Mouse (Mus musculus) lung, postnatal 10 days (tissue): ENCODE measurements around the gene Cdk5rap1.

Experiments
- DNase-seq: peaks from one replicate; pipeline ENCODE4 v3.0.0; 2021

Gene Cdk5rap1

GRCm38 (mm10) chr2:154372842-154373500 lies at the start of gene Cdk5rap1:
TSS of gene Cdk5rap1 (minus strand) at chr2:154373010.
- no peak for DNase-seq

- no peak for DNase-seq
These were observed 49.4 kb upstream of the Cdk5rap1 start for GRCm38 (mm10) chr2:154422181-154422580.

- no peak for DNase-seq
These were observed 48.3 kb upstream of the Cdk5rap1 start for GRCm38 (mm10) chr2:154420942-154421731.

GRCm38 (mm10) chr2:154419631-154420515 lies 47.1 kb upstream of the Cdk5rap1 start:
- peak; percentile 18 for DNase-seq

DNA sequence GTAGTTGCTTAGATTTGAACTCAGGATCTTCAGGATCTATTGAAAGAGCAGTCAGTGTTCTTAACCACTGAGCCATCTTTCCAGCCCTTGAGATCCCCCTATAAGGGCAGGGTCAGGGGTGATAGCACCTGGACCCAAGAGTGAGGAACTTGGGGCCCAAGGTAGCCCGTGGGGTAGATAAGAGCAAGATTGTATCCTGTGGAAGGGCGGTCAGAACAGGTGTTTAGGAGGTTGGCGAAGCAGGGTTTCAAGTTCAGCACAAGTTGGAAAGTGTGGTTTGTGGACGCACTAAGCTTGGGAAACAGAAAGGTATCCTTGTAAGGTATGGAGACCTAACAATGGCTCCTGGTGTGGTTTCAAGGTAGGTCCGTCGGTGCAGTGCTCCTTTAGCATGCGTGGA lies 45.2 kb upstream of the Cdk5rap1 start:
- no peak for DNase-seq

DNA sequence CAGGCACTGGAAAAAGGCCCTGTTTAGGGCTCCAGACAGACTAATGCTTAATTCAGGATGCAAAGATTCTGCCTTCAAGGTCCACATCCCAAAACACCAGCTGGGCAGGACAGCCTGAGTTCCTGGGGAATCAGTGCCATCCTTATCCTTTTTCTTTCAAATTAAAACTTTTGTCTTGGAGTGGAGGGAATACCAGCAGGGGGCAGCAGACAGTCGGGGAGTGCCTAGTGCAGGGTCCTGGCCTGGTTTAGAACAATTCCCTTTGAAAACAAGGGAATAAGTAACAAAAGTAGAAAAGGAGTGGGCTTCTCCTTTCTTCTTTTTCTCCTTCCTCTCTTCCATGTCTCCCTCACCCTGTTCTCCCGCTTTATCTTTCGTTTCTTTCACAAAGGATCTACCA lies 44.3 kb upstream of the Cdk5rap1 start:
- peak; percentile 86 for DNase-seq

DNA sequence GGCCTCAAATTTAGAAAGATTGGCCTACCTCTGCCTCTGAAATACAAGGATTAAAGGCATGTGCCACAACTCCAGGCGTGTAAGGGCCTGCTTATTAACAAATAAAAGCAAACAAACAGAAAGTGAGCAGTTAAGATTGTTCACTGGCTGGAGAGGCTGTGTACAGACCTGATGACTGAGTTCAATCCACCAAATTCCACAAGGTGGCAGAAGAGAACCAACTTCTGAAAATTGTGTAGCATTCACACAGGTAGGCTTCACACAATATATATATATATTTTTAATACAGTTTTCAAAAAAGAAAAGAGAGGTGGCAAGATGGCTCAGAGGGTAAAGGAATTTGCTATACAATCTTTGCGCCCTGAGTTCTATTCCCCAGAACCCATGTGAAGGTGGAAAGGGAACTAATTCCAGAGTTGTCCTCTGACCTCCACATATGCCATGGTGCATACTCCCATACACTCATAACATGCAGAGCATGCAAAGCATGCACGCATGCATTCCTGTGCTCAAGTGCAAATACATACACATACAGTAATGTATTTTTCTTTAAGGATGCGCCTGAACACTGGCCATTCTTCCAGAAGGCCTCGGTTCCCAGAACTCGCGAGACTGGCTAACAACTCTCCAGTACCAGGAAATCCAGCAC lies 39.3 kb upstream of the Cdk5rap1 start:
- DNase-seq = peak; percentile 63

GRCm38 (mm10) chr2:154410355-154410754 lies 37.5 kb upstream of the Cdk5rap1 start:
- DNase-seq = peak; percentile 80

- peak; percentile 86 for DNase-seq
These were observed 35.0 kb upstream of the Cdk5rap1 start, which contains the start of gene Snta1 for GRCm38 (mm10) chr2:154407643-154408445. TSS of gene Snta1 (minus strand) at chr2:154408099.

DNA sequence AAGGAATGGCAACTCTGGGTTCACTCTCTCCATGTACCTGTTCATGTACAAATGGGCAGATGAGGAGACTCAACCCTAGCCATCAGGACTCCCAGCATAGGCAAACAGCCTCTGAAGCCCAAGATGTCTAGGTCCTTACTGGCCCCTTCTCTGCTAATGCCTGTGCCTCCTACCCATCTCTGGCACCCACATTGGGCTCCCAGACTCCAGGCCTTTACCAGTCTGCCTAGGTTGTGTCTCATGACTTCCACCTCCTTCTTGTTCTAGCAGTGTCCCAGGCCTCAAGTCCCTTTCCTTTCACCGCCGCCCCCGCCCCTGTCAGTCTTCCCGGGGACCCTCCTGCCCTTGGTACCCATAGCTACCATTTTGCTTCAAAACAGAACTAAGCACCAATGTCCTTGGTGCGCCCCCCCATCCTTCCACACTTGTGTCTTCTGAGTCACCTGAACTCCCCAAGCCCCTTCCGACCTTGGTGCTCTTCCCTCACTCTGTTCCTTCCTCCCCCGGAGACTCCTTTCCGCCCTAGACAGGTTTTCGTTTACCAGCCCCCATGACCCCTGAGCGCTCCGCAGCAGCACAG lies 34.3 kb upstream of the Cdk5rap1 start:
- no peak for DNase-seq

- no peak for DNase-seq
These were observed 32.7 kb upstream of the Cdk5rap1 start for GRCm38 (mm10) chr2:154405447-154405994.

- peak; percentile 82 for DNase-seq
These were observed 30.0 kb upstream of the Cdk5rap1 start for GRCm38 (mm10) chr2:154402811-154403210.

- DNase-seq = no peak
These were observed 29.2 kb upstream of the Cdk5rap1 start for GRCm38 (mm10) chr2:154401976-154402375.

GRCm38 (mm10) chr2:154399325-154399724 lies 26.5 kb upstream of the Cdk5rap1 start:
- no peak for DNase-seq

- DNase-seq = no peak
These were observed 25.5 kb upstream of the Cdk5rap1 start for GRCm38 (mm10) chr2:154398267-154398666.

- DNase-seq = no peak
These were observed 23.7 kb upstream of the Cdk5rap1 start for GRCm38 (mm10) chr2:154396529-154396928.

- no peak for DNase-seq
These were observed 21.8 kb upstream of the Cdk5rap1 start for GRCm38 (mm10) chr2:154394602-154395001.

DNA sequence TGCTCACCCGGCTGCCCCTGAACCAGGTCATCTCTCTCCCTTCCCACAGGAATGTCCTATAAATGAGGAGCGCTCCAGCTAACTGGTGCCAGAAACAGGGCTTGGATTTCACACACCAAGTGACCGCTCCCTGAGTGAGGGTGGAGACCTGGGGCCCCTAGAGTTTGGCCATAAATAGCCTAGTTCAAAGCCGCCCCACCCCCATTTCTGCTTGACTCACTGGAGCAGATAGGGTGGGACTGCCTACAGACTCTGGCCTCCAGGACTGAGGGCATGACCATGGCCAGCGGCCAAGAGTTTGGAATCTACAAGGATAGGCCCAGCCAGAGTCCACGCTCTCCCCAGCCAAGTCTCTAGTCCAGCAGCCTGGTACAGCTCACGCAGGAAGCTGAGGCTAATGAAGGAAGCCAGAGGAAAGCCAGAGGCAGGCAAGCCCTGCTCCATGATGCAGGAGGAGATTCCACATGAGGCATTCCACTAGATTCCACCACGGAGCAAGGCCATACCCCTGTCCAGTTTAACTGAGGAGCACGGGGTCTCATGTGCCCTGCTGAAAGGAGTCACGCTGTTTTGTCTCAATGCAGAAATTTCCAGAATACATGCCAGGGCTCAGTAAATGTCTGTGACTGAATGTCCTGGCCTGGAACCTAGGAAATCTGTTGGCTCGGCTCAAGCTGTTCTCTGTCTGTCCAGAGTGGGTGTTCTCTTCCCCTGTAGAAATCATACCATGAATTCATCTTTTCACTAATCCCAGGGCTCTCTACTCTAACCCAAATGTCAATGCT lies 17.6 kb upstream of the Cdk5rap1 start:
- peak; percentile 90 for DNase-seq

DNA sequence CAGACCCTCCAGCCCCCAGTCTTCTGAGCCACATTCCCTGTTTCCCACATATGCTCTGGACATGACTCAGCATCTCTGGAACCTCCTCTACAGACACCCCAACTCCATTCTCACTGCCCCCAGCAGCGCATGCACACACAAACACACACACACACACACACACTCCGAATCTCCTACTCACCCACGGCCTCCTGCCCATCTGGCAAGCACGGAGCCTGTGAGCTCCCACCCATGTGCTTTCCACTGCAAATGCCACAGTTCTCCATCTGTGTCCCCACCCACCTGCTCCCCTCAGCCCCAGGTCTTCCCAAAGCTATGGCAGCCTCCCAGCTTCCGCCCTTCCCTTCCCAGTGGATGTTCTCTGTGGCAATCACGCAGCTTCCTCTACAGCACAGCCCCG lies 6.3 kb upstream of the Cdk5rap1 start:
- no peak for DNase-seq
